Mouse (Mus musculus) midbrain, embryonic 13.5 days (tissue): Measurements from ENCODE around the gene Fen1. TPM values are rescaled to one million over a fixed set of nuclear protein-coding genes. Genes with fewer than 3 reads are reported as not detected.
A peak's percentile ranks its signal among the peaks of the same experiment; 100 is the strongest.

Experiments used
- ATAC-seq: fragments of 200-750 bp; cut with Nextera tagmentation; 2 replicates; pipeline ENCODE4 v1.8.0; 2017; ENCODE audit warnings: mild to moderate bottlenecking, moderate TSS enrichment, moderate library complexity
- H3K27ac ChIP-seq: fragments of 300-500 bp; sonication (generic); 2 replicates; pipeline ENCODE4 v1.5.1; 2015; ENCODE audit warnings: inconsistent platforms, mild to moderate bottlenecking, moderate library complexity
- H3K27me3 ChIP-seq: fragments of 300-500 bp; sonication (generic); 2 replicates; pipeline ENCODE4 v1.6.1; 2015; ENCODE audit warnings: mild to moderate bottlenecking, inconsistent platforms
- H3K36me3 ChIP-seq: fragments of 300-500 bp; sonication (generic); 2 replicates; pipeline ENCODE4 v1.6.1; 2015; ENCODE audit warnings: mild to moderate bottlenecking, inconsistent platforms
- H3K4me1 ChIP-seq: fragments of 300-500 bp; sonication (generic); replicated peaks from 2 replicates; pipeline ENCODE4 v1.6.1; 2015; ENCODE audit warnings: inconsistent platforms
- H3K4me2 ChIP-seq: fragments of 300-500 bp; sonication (generic); replicated peaks from 2 replicates; pipeline ENCODE4 v1.6.1; 2015; ENCODE audit warnings: moderate library complexity, mild to moderate bottlenecking, inconsistent platforms
- H3K4me3 ChIP-seq: fragments of 300-500 bp; sonication (generic); replicated peaks from 2 replicates; pipeline ENCODE4 v1.5.1; 2015; ENCODE audit warnings: mild to moderate bottlenecking, inconsistent platforms
- H3K9ac ChIP-seq: fragments of 300-500 bp; sonication (generic); replicated peaks from 2 replicates; pipeline ENCODE4 v1.6.1; 2015; ENCODE audit warnings: mild to moderate bottlenecking, inconsistent platforms
- H3K9me3 ChIP-seq: fragments of 300-500 bp; sonication (generic); 2 replicates; pipeline ENCODE4 v1.6.1; 2016; ENCODE audit warnings: mild to moderate bottlenecking, inconsistent platforms
- WGBS: fragments of 180-500 bp; shearing (Covaris S2); methylation state at CpG from one replicate; pipeline ENCODE4 v1.1.7; 2015; 5-methylcytosine and 5-hydroxymethylcytosine counted together
- polyA plus RNA-seq: library from polyadenylated mRNA; unstranded; fragments of >200 nt; fragmentation: Nextera tagmentation; extraction: Ambion mirVana; gene quantifications from 2 replicates; pipeline ENCODE4 v1.2.1, GENCODE M21; 2015

Fen1 gene
- polyA plus RNA-seq, 1 experiment from 2014 or later: 47.9 TPM

- H3K4me1 ChIP-seq: peaks cover 45% of the 10 kb centered on the region
- H3K9me3 ChIP-seq: no peaks in the 10 kb centered on the region
- no peak overlapping the region for H3K4me3 ChIP-seq
- no peak overlapping the region for H3K4me2 ChIP-seq
- WGBS: 79% methylated on average over 10 of the region's 10 CpGs
- H3K36me3 ChIP-seq: peaks cover 84% of the 10 kb centered on the region
- ATAC-seq: 0 out of 2 replicates have a peak, but pooled peaks have one; percentile 7
- H3K27ac ChIP-seq: 0 out of 2 replicates have a peak overlapping the region, but pooled peaks have one; percentile 21
- no peaks in the 10 kb centered on the region for H3K27me3 ChIP-seq
- H3K9ac ChIP-seq: no peak overlapping the region
Observed at GRCm38 (mm10) chr19:10188281-10188811, 15.6 kb downstream of the Fen1 start.

DNA sequence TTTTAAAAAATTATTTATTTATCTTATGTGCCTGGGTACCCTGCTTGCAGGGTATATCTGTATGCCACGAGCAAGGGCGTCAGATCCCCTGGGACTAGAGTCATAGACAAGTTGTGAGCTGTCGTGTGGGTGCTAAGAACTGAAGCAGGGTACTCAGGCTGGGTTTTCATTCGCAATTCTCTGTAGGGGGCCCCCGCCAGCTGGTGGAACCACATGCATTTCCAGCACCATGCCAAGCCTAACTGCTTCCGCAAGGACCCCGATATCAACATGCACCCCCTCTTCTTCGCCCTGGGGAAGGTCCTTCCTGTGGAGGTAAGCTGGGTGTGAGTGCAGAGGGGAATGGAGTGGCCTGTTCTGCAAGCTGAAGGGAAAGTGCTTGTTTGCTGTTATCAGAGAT lies 17.4 kb downstream of the Fen1 start:
- Histone ChIP-seq H3K27ac (no peak overlapping the region), H3K4me2 (no peak overlapping the region), H3K9me3 (no peaks in the 10 kb centered on the region), H3K4me3 (no peak overlapping the region), H3K36me3 (peaks cover 66% of the 10 kb centered on the region), H3K9ac (peak overlapping the region; percentile 33; the same call in 1 of the 2 replicates), H3K4me1 (peaks cover 48% of the 10 kb centered on the region), H3K27me3 (no peaks in the 10 kb centered on the region)
- no peak for ATAC-seq
- 93% methylated on average over 8 of the region's 8 CpGs for WGBS

- peaks cover 59% of the 10 kb centered on the region for H3K36me3 ChIP-seq
- H3K27ac ChIP-seq: no peak overlapping the region
- no peaks in the 10 kb centered on the region for H3K27me3 ChIP-seq
- 0 out of 2 replicates have a peak overlapping the region, but pooled peaks have one; percentile 2 for H3K4me2 ChIP-seq
- WGBS: 95% methylated on average over 3 of the region's 3 CpGs
- no peak for ATAC-seq
- H3K9me3 ChIP-seq: no peaks in the 10 kb centered on the region
- H3K4me1 ChIP-seq: peaks cover 48% of the 10 kb centered on the region
- 0 out of 2 replicates have a peak overlapping the region, but pooled peaks have one; percentile 33 for H3K9ac ChIP-seq
- no peak overlapping the region for H3K4me3 ChIP-seq
Observed at GRCm38 (mm10) chr19:10185876-10186275, 18.1 kb downstream of the Fen1 start.

DNA sequence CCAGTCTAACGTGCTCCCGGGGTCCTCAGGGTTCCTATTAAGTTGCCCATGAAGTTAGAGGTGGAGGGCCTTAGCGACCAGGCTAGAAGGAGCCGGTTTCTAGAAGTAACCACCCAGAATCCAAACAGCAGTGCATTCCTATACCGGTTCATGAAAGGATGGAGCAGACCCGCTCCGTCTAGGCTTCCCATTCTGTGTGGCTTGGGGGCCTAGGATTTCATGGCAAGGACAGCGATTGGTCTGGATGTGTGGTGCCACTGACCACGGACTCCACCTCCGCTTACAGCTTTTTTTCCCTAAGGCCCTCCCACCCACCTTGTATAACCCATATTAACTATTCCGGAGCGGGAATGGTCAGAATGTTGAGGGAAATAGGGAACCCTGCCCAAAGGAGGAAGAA lies 19.9 kb downstream of the Fen1 start:
- Histone ChIP-seq H3K27me3 (no peaks in the 10 kb centered on the region), H3K4me3 (peak overlapping the region; percentile 63), H3K4me1 (peaks cover 48% of the 10 kb centered on the region), H3K4me2 (peak overlapping the region; percentile 91), H3K36me3 (peaks cover 43% of the 10 kb centered on the region), H3K27ac (peak overlapping the region; percentile 91), H3K9me3 (no peaks in the 10 kb centered on the region), H3K9ac (peak overlapping the region; percentile 89)
- no peak; the same call in 1 of the 2 replicates for ATAC-seq
- 3% methylated on average over 12 of the region's 12 CpGs for WGBS

- peak; percentile 82 for ATAC-seq
- Histone ChIP-seq H3K9me3 (no peaks in the 10 kb centered on the region), H3K4me2 (peak overlapping the region; percentile 91), H3K4me3 (peak overlapping the region; percentile 63), H3K27ac (peak overlapping the region; percentile 91), H3K4me1 (peaks cover 47% of the 10 kb centered on the region), H3K27me3 (no peaks in the 10 kb centered on the region), H3K9ac (peak overlapping the region; percentile 89), H3K36me3 (peaks cover 36% of the 10 kb centered on the region)
- under 1% methylated on average over 35 of the region's 35 CpGs for WGBS
Observed at GRCm38 (mm10) chr19:10183299-10183983, 20.5 kb downstream of the Fen1 start.

- Histone ChIP-seq H3K27ac (peak within 1 kb of the TSS; percentile 91), H3K4me3 (peak within 1 kb of the TSS; percentile 63), H3K9me3 (no peaks in the 10 kb centered on the region), H3K27me3 (no peaks in the 10 kb centered on the region), H3K36me3 (peaks cover 30% of the 10 kb centered on the region), H3K4me2 (peak within 1 kb of the TSS; percentile 91), H3K9ac (peak within 1 kb of the TSS; percentile 89), H3K4me1 (peaks cover 40% of the 10 kb centered on the region)
- 0% methylated on average over 70 of the region's 70 CpGs for WGBS
- peak; percentile 96 for ATAC-seq
Observed at GRCm38 (mm10) chr19:10182670-10183298, 21.2 kb downstream of the Fen1 start, which contains the start of gene Fads1. Gene Fads1, plus strand, starts transcription at chr19:10182888.

DNA sequence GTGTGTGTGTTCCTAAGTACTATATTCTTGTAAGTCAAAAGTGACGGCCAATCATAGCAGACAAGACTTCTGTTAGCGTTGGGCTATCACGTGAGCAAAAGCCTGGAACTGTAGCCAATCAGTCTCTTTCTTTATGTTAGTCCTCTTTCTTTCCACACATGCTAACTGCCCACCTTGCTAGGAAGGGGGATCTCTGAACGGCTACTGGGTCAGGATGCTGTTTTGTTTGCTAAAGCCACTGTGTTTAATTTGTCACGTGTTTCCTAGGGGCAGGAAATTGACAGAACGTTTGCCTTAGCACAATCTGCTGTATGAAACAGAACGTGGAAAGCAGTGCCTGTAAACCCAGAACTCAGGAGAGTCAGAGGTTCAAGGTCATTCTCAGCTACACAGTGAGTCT lies 21.8 kb downstream of the Fen1 start:
- H3K4me1 ChIP-seq: peaks cover 37% of the 10 kb centered on the region
- no peaks in the 10 kb centered on the region for H3K9me3 ChIP-seq
- peaks cover 23% of the 10 kb centered on the region for H3K36me3 ChIP-seq
- H3K27me3 ChIP-seq: no peaks in the 10 kb centered on the region
- WGBS: 38% methylated on average over 7 of the region's 7 CpGs
- H3K4me3 ChIP-seq: peak overlapping the region; percentile 63
- peak overlapping the region; percentile 91 for H3K4me2 ChIP-seq
- peak overlapping the region; percentile 91 for H3K27ac ChIP-seq
- peak overlapping the region; percentile 89; the same call in 1 of the 2 replicates for H3K9ac ChIP-seq
- ATAC-seq: no peak; the same call in 1 of the 2 replicates

DNA sequence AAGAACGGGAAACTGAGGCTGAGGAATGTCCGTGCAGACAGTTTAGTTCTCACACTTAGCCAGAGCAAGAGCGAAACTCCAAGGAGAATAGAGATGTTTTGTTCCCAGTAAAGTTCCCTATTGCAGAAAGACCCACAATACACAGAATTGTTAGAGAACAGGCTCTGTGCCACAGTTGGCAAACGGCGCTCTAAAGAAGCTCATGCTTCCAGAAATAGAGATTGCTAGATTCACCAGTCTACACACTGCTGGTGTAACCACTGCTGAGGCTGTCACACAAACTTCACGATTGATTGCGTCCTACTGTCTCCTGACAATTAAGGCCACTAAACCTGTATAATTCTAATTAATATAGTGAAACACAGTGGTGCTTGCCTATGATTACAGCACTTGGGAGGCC lies 22.7 kb downstream of the Fen1 start:
- WGBS: 96% methylated on average over 7 of the region's 7 CpGs
- H3K9ac ChIP-seq: no peak overlapping the region
- H3K9me3 ChIP-seq: no peaks in the 10 kb centered on the region
- no peak overlapping the region for H3K27ac ChIP-seq
- no peak overlapping the region for H3K4me3 ChIP-seq
- no peak for ATAC-seq
- H3K4me1 ChIP-seq: peaks cover 28% of the 10 kb centered on the region
- no peak overlapping the region for H3K4me2 ChIP-seq
- H3K36me3 ChIP-seq: peaks cover 14% of the 10 kb centered on the region
- H3K27me3 ChIP-seq: no peaks in the 10 kb centered on the region

DNA sequence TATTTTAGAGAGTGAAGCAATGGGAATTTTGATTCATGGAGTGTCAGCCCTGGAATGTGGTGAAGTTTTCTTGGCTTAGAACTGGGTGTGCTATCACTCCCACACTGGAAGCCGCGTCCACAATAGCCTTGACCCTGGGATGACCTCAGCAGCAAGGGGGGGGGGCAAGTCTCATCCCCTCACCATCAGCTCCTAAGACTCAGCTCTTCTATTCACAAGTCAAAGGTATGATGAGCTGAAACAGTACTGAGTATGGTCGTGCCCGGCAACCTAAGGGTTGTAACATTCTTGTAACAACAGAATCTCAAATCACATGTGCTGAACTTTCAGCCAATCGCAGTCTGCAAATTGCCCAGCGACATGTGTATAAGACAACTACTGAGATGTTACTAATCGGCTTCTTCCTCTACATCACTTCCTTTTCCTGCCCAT lies 27.0 kb downstream of the Fen1 start:
- H3K36me3 ChIP-seq: no peaks in the 10 kb centered on the region
- no peak overlapping the region for H3K4me3 ChIP-seq
- H3K27me3 ChIP-seq: no peaks in the 10 kb centered on the region
- H3K9ac ChIP-seq: no peak overlapping the region
- 67% methylated on average over 7 of the region's 7 CpGs for WGBS
- no peaks in the 10 kb centered on the region for H3K9me3 ChIP-seq
- ATAC-seq: no peak
- H3K4me2 ChIP-seq: no peak overlapping the region
- H3K27ac ChIP-seq: no peak overlapping the region
- H3K4me1 ChIP-seq: no peaks in the 10 kb centered on the region

- Histone ChIP-seq H3K4me1 (no peaks in the 10 kb centered on the region), H3K4me2 (no peak overlapping the region), H3K27me3 (no peaks in the 10 kb centered on the region), H3K9ac (no peak overlapping the region), H3K27ac (no peak overlapping the region), H3K4me3 (no peak overlapping the region), H3K36me3 (no peaks in the 10 kb centered on the region), H3K9me3 (no peaks in the 10 kb centered on the region)
- no peak for ATAC-seq
- 71% methylated on average over 1 of the region's 1 CpGs for WGBS
Observed at GRCm38 (mm10) chr19:10176477-10176876, 27.5 kb downstream of the Fen1 start.

DNA sequence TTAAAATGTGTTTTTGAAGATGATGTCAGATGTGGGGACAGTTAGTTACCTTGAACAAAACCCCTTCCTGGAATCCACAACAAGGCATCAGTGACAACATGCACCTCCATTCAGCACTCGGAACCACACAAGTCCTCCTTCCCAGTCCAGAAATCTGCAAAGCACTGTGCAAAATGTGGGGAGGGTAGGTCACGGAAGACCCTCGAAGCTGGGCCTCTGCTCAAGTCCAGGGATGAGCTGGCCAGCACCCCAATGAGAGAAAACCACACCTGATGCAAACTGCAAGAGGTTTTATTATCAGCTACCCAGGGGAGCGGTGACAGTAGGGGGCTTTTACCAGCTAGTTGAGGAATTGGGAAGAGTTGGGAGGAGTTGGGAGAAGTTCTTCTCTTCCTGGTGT lies 29.0 kb downstream of the Fen1 start:
- Histone ChIP-seq H3K27me3 (no peaks in the 10 kb centered on the region), H3K4me3 (no peak overlapping the region), H3K4me2 (no peak overlapping the region), H3K9me3 (no peaks in the 10 kb centered on the region), H3K9ac (no peak overlapping the region), H3K4me1 (no peaks in the 10 kb centered on the region), H3K36me3 (no peaks in the 10 kb centered on the region), H3K27ac (no peak overlapping the region)
- 87% methylated on average over 4 of the region's 4 CpGs for WGBS
- ATAC-seq: no peak

GRCm38 (mm10) chr19:10173844-10174539 lies 30.0 kb downstream of the Fen1 start:
- Histone ChIP-seq H3K4me1 (no peaks in the 10 kb centered on the region), H3K4me3 (no peak overlapping the region), H3K9ac (no peak overlapping the region), H3K4me2 (no peak overlapping the region), H3K9me3 (no peaks in the 10 kb centered on the region), H3K27me3 (no peaks in the 10 kb centered on the region), H3K36me3 (no peaks in the 10 kb centered on the region), H3K27ac (no peak overlapping the region)
- no peak for ATAC-seq
- WGBS: 93% methylated on average over 7 of the region's 7 CpGs
